Mouse (Mus musculus) neural tube, embryonic 11.5 days (tissue): ENCODE data around the gene Gnaq. TPM values are rescaled to one million over a fixed set of nuclear protein-coding genes. Genes with fewer than 3 reads are reported as not detected.

Experiments used
- ATAC-seq: fragments of 200-750 bp; cut with Nextera tagmentation; 2 replicates; pipeline ENCODE4 v1.8.0; 2017; ENCODE audit warnings: moderate number of reproducible peaks, mild to moderate bottlenecking, moderate TSS enrichment, moderate library complexity; ENCODE audit not compliant: insufficient read depth, low FRiP score, low TSS enrichment
- DNase-seq: peaks from one replicate; pipeline ENCODE4 v3.0.0-alpha.2; 2015; ENCODE audit warnings: low spot score
- H3K27ac ChIP-seq: fragments of 300-500 bp; sonication (generic); 2 replicates; pipeline ENCODE4 v1.5.1; 2014; ENCODE audit warnings: low read depth, mild to moderate bottlenecking, low read length
- H3K27me3 ChIP-seq: fragments of 300-500 bp; sonication (generic); 2 replicates; pipeline ENCODE4 v1.6.1; 2014; ENCODE audit warnings: mild to moderate bottlenecking, low read length, mixed read lengths; ENCODE audit not compliant: control insufficient read depth, insufficient read depth
- H3K36me3 ChIP-seq: fragments of 300-500 bp; sonication (generic); 2 replicates; pipeline ENCODE4 v1.6.1; 2014; ENCODE audit warnings: mild to moderate bottlenecking, low read length, moderate library complexity, mixed read lengths; ENCODE audit not compliant: control insufficient read depth, insufficient read depth
- H3K4me1 ChIP-seq: fragments of 300-500 bp; sonication (generic); 2 replicates; pipeline ENCODE4 v1.6.1; 2014; ENCODE audit warnings: low read length, mixed read lengths; ENCODE audit not compliant: control insufficient read depth, insufficient read depth
- H3K4me2 ChIP-seq: fragments of 300-500 bp; sonication (generic); 2 replicates; pipeline ENCODE4 v1.6.1; 2014; ENCODE audit warnings: low read depth, mild to moderate bottlenecking, moderate library complexity
- H3K4me3 ChIP-seq: fragments of 300-500 bp; sonication (generic); 2 replicates; pipeline ENCODE4 v1.5.1; 2014; ENCODE audit warnings: low read depth, low read length
- H3K9ac ChIP-seq: fragments of 300-500 bp; sonication (generic); 2 replicates; pipeline ENCODE4 v1.6.1; 2014; ENCODE audit warnings: mild to moderate bottlenecking, low read length
- H3K9me3 ChIP-seq: fragments of 300-500 bp; sonication (generic); 2 replicates; pipeline ENCODE4 v1.6.1; 2016; ENCODE audit warnings: low read length; ENCODE audit not compliant: control insufficient read depth
- WGBS: fragments of 180-500 bp; shearing (Covaris S2); extraction: QIAGEN DNeasy Blood & Tissue Kit; methylation state at CpG from one replicate; pipeline ENCODE4 v1.1.7; 2014; 5-methylcytosine and 5-hydroxymethylcytosine counted together
- polyA plus RNA-seq: library from polyadenylated mRNA; unstranded; fragments of >200 nt; fragmentation: Nextera tagmentation; extraction: Ambion mirVana; gene quantifications from 2 replicates; pipeline ENCODE4 v1.2.1, GENCODE M21; 2014

Gene Gnaq
- polyA plus RNA-seq, 1 experiment from 2014 or later = 26.5 TPM

- H3K4me1 ChIP-seq = no peaks in the 10 kb centered on the region; the same call in 1 of the 2 replicates
- no peaks in the 10 kb centered on the region for H3K27me3 ChIP-seq
- H3K9me3 ChIP-seq = no peaks in the 10 kb centered on the region
- no peak overlapping the region for H3K27ac ChIP-seq
- no peak for ATAC-seq
- no peak overlapping the region for H3K9ac ChIP-seq
- no peak for DNase-seq
- no peak overlapping the region for H3K4me3 ChIP-seq
- H3K36me3 ChIP-seq = no peaks in the 10 kb centered on the region
- no peak overlapping the region for H3K4me2 ChIP-seq
- WGBS = 86% methylated on average over 9 of the region's 9 CpGs
Observed at GRCm38 (mm10) chr19:16189066-16189765, 56.6 kb downstream of the Gnaq start.

- no peak for ATAC-seq
- no peaks in the 10 kb centered on the region for H3K9me3 ChIP-seq
- WGBS = 93% methylated on average over 3 of the region's 3 CpGs
Observed at GRCm38 (mm10) chr19:16198162-16198561, 65.5 kb downstream of the Gnaq start.

GRCm38 (mm10) chr19:16201356-16201755 lies 68.7 kb downstream of the Gnaq start:
- Histone ChIP-seq H3K36me3 (no peaks in the 10 kb centered on the region), H3K4me2 (no peak overlapping the region), H3K27me3 (no peaks in the 10 kb centered on the region), H3K4me1 (no peaks in the 10 kb centered on the region), H3K9me3 (no peaks in the 10 kb centered on the region), H3K9ac (no peak overlapping the region), H3K4me3 (no peak overlapping the region), H3K27ac (no peak overlapping the region)
- ATAC-seq (no peak), DNase-seq (no peak)
- 94% methylated on average over 2 of the region's 2 CpGs for WGBS

More at GRCm38 (mm10) chr19:16198162-16198561, 65.5 kb downstream of the Gnaq start:
- Histone ChIP-seq H3K27me3 (no peaks in the 10 kb centered on the region), H3K27ac (no peak overlapping the region), H3K36me3 (no peaks in the 10 kb centered on the region), H3K4me3 (no peak overlapping the region), H3K9ac (no peak overlapping the region), H3K4me2 (no peak overlapping the region), H3K4me1 (no peaks in the 10 kb centered on the region)
- no peak for DNase-seq

DNA sequence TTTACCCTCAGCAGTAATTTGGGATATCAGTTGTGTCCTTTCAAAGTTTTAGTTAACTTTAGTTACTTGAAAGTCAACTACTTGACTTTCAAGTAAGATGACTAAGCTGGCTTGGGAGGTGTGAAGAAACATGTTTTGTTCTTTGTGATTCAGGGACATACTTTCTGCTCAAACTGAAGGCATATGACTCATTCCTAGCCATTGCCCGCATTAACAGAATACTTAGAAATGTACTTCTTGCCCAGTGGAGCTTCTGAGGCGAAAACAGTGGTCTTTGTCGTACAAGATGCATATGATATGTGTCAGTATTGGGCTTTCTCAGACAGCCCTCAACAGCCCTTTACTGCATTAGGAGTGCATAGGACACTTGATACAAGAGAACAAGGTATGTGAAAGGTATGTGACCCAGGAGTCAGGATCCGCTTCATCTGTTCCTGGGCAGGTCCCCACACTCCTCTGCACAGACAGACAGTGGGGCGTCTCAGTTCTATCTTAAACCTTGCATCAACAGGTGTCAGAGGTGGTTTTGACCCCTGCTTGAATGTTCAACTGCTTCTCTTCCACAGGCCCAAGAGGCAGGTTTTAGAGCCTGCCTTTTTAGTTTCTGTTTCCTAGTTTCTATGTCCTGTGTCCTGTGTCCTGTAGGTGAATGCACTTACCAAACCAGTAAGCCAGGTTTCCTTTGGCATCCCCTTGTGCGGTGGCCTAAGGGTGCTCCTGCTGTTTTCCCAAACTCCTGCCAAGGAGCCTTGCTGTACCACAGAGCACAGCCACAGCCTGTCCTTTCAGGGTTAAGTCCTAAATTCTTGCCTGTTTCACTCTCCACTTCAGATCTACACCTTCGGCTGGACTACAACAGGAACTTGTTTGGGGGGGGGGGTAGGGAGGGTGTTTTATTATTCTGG lies 72.4 kb downstream of the Gnaq start:
- Histone ChIP-seq H3K9ac (no peak overlapping the region), H3K4me3 (no peak overlapping the region), H3K36me3 (no peaks in the 10 kb centered on the region), H3K4me2 (no peak overlapping the region), H3K9me3 (no peaks in the 10 kb centered on the region), H3K27ac (no peak overlapping the region), H3K4me1 (no peaks in the 10 kb centered on the region), H3K27me3 (no peaks in the 10 kb centered on the region)
- DNase-seq (no peak), ATAC-seq (no peak)
- 87% methylated on average over 7 of the region's 7 CpGs for WGBS

- no peak for ATAC-seq
- no peak for DNase-seq
- Histone ChIP-seq H3K27me3 (no peaks in the 10 kb centered on the region), H3K9ac (no peak overlapping the region), H3K9me3 (no peaks in the 10 kb centered on the region), H3K4me2 (no peak overlapping the region), H3K36me3 (no peaks in the 10 kb centered on the region), H3K27ac (no peak overlapping the region), H3K4me1 (no peaks in the 10 kb centered on the region), H3K4me3 (no peak overlapping the region)
- WGBS = 98% methylated on average over 2 of the region's 2 CpGs
Observed at GRCm38 (mm10) chr19:16209616-16210015, 77.0 kb downstream of the Gnaq start.

DNA sequence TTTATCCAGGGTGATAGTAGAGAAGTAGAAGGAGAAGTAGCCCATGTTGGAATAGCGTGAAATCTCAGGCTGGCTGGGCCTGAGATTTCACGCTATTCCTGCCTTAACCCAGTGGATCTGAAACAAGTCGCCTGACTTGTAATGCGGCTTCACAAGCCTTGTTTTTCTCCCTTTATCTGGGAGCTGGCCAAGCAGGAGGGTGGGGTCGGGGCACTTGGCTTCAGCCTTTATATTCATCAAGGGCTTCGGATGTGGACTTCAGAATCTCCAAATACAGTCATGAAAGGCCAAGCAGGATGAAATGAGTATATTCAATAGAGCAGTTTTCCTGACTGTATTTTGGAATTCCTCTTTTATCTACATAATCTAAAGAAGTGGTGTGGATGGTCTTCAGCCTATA lies 82.3 kb downstream of the Gnaq start:
- 88% methylated on average over 6 of the region's 6 CpGs for WGBS
- no peak overlapping the region for H3K27ac ChIP-seq
- H3K27me3 ChIP-seq = no peaks in the 10 kb centered on the region
- no peak overlapping the region for H3K9ac ChIP-seq
- H3K36me3 ChIP-seq = no peaks in the 10 kb centered on the region
- H3K4me3 ChIP-seq = no peak overlapping the region
- H3K9me3 ChIP-seq = no peaks in the 10 kb centered on the region
- DNase-seq (no peak), ATAC-seq (no peak)
- H3K4me2 ChIP-seq = no peak overlapping the region
- no peaks in the 10 kb centered on the region for H3K4me1 ChIP-seq

DNA sequence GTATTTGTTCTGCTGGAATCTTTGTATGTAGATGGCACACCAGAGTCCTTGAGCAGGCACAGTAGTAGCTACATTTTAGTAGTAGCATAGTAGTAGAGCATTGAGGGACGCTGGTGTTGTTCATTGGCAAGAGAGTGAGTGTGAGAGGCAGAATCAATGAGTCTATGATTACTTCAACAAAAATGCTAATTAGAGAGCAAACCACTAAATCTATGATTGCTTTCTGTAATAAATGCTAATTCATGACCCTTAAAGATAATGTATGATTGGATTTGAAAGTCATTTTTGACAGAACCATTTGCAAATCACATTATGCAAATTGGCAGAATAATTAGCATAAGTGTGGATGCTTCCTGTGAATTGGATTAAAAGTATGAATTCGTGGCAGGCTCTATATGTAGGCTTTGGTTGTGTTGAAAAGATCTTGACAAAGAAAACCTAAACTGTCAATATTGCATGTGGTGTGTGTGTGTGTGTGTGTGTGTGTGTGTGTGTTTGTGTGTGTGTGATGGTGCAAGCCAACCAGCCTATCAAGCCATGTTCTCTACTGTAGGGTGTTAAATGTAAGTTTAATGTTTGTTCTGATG lies 82.9 kb downstream of the Gnaq start:
- H3K27ac ChIP-seq = no peak overlapping the region
- no peaks in the 10 kb centered on the region for H3K9me3 ChIP-seq
- H3K4me2 ChIP-seq = no peak overlapping the region
- no peaks in the 10 kb centered on the region for H3K27me3 ChIP-seq
- no peaks in the 10 kb centered on the region for H3K36me3 ChIP-seq
- ATAC-seq (no peak), DNase-seq (no peak)
- H3K4me3 ChIP-seq = no peak overlapping the region
- H3K9ac ChIP-seq = no peak overlapping the region
- WGBS = 96% methylated on average over 2 of the region's 2 CpGs
- H3K4me1 ChIP-seq = no peaks in the 10 kb centered on the region

GRCm38 (mm10) chr19:16219978-16220377 lies 87.3 kb downstream of the Gnaq start:
- no peaks in the 10 kb centered on the region for H3K27me3 ChIP-seq
- ATAC-seq = no peak
- 94% methylated on average over 4 of the region's 4 CpGs for WGBS
- H3K4me1 ChIP-seq = no peaks in the 10 kb centered on the region
- H3K36me3 ChIP-seq = no peaks in the 10 kb centered on the region
- H3K4me3 ChIP-seq = no peak overlapping the region
- no peak overlapping the region for H3K27ac ChIP-seq
- DNase-seq = no peak
- H3K4me2 ChIP-seq = no peak overlapping the region
- no peak overlapping the region for H3K9ac ChIP-seq
- no peaks in the 10 kb centered on the region for H3K9me3 ChIP-seq
